Mouse (Mus musculus): ENCODE data around the gene Plaur.
"Not testable (repeated sequence)": the region's sequence is repeated elsewhere in the genome, so short reads cannot be mapped to it uniquely, and the experiment has no call there.

Plaur gene

GRCm38 (mm10) chr7:24512355-24512754 lies 50.1 kb downstream of the Plaur start, which contains the start of gene AC161166.1:
Gene AC161166.1 (minus strand): TSS chr7:24512455.
- DNase-seq (ENCODE audit: low read depth), result no peak

GRCm38 (mm10) chr7:24516319-24516718 lies 54.0 kb downstream of the Plaur start:
- DNase-seq (ENCODE audit: low read depth), result not testable (repeated sequence)

- no peak for DNase-seq (ENCODE audit: low read depth)
Measured at GRCm38 (mm10) chr7:24517077-24517476, 54.8 kb downstream of the Plaur start.

- no peak for DNase-seq (ENCODE audit: low read depth)
Measured at GRCm38 (mm10) chr7:24517654-24518053, 55.4 kb downstream of the Plaur start.

- no peak for DNase-seq (ENCODE audit: low read depth)
Measured at GRCm38 (mm10) chr7:24519130-24519529, 56.8 kb downstream of the Plaur start.

GRCm38 (mm10) chr7:24520054-24520453 lies 57.8 kb downstream of the Plaur start:
- DNase-seq (ENCODE audit: low read depth), result not testable (repeated sequence)

GRCm38 (mm10) chr7:24522805-24523204 lies 60.5 kb downstream of the Plaur start:
- no peak for DNase-seq (ENCODE audit: low read depth)

- DNase-seq (ENCODE audit: low read depth), result no peak
Measured at GRCm38 (mm10) chr7:24523723-24524122, 61.4 kb downstream of the Plaur start.

- no peak for DNase-seq (ENCODE audit: low read depth)
Measured at GRCm38 (mm10) chr7:24524978-24525377, 62.7 kb downstream of the Plaur start.
